Mouse (Mus musculus): ENCODE measurements at regions not wholly inside any gene's neighbourhood (a gene's known extent, or its start where the extent isn't known, plus 50 kb on each side); places are given as distances from the start of the nearest gene placed in this dataset.

DNA sequence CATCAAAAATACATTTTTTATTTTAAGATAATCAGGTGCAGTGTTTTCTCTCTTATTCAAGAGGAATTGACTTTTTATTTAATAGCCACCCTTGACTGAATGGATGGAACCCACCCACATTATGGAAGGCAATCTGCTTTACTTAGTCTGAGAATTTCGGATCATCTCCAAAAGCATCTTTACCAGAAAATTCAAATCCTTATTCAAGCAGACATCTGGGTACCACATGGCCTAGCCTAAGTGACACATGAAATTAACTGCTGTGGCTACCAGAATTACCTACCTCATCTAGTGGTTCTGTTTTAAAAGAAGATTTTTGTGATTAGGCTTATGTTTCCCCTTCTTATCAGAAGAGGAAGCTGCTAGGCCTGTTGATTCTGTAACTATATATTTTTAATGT is 178.9 kb upstream of the Tars start:
- no peak overlapping the region for H3K9ac ChIP-seq (ENCODE audit: low read depth, low read length)
- H3K4me3 ChIP-seq, result no peak overlapping the region
- H3K27ac ChIP-seq, result no peak overlapping the region
- no peak for DNase-seq
- no peaks in the 10 kb centered on the region for H3K27me3 ChIP-seq (ENCODE audit: control insufficient read depth, insufficient read depth, low read length)
- 84% methylated on average over 1 of the region's 1 CpGs for WGBS
- TF ChIP-seq CTCF (IDR thresholded peaks at IDR 0.05), result no peak
- no peak for TF ChIP-seq POLR2A (IDR thresholded peaks at IDR 0.05; ENCODE audit: insufficient read depth, low read depth, low read length)
- TF ChIP-seq EP300 (IDR thresholded peaks at IDR 0.05; ENCODE audit: insufficient read depth, low read depth, low read length), result no peak
- no peaks in the 10 kb centered on the region; the same call in 1 of the 2 replicates for H3K4me1 ChIP-seq (ENCODE audit: control insufficient read depth, insufficient read depth, low read length)
- intact Hi-C loops (cut with DNase I), result no loop called here
- peaks cover 5% of the 10 kb centered on the region for H3K36me3 ChIP-seq (ENCODE audit: control insufficient read depth, insufficient read depth, low read length)
- no peaks in the 10 kb centered on the region for H3K79me2 ChIP-seq (replicated peaks; ENCODE audit: control insufficient read depth, insufficient read depth, low read length)

DNA sequence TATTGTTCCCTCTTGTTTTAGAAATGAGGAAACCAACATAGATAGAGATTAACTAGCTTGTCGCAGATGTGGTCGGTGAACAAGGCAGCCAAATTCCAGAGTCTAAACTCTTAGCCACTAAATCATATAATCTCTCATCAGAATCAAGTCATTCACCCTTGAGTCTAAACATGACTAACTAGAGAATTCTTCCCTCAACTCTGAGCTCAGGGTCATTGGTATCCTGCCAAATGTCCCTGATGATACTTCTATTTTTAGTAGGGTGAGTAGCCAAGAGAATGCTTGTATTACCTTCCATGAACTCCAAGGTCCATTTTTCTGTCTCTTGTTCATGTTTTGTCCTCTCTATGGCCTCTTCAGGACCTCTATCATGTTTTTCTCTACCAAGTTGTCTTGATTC is 174.9 kb upstream of the Tars start:
- TF ChIP-seq EP300 (IDR thresholded peaks at IDR 0.05; ENCODE audit: insufficient read depth, low read depth, low read length) (no peak), POLR2A (IDR thresholded peaks at IDR 0.05; ENCODE audit: insufficient read depth, low read depth, low read length) (no peak), CTCF (IDR thresholded peaks at IDR 0.05) (no peak)
- Histone ChIP-seq H3K27ac (peak overlapping the region; percentile 32), H3K79me2 (replicated peaks; ENCODE audit: control insufficient read depth, insufficient read depth, low read length) (no peaks in the 10 kb centered on the region), H3K4me3 (no peak overlapping the region), H3K4me1 (ENCODE audit: control insufficient read depth, insufficient read depth, low read length) (peaks cover 3% of the 10 kb centered on the region; the same call in 1 of the 2 replicates), H3K27me3 (ENCODE audit: control insufficient read depth, insufficient read depth, low read length) (no peaks in the 10 kb centered on the region), H3K36me3 (ENCODE audit: control insufficient read depth, insufficient read depth, low read length) (peaks cover 5% of the 10 kb centered on the region), H3K9ac (ENCODE audit: low read depth, low read length) (no peak overlapping the region)
- intact Hi-C loops (cut with DNase I), result no loop called here
- no peak for DNase-seq
- 21% methylated on average over 2 of the region's 2 CpGs for WGBS

DNA sequence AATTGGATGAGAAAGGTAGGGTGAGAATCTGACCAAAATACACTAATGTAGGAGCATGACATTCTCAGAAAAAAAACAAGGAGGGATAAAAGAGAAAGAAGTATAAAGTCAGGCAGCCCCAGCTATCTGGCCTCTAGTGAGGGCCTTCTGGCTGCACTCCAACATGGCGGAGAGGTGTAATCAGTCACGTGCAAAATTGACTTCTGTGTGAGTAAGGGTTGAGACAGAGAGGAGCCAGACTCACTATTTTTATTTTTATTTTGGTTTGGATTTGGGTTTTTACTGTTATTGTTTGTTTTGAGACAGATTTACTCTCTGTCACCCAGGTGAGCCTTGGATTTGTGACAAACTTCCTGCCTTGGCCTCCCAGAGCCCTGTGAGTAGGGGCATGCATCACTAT is 174.0 kb upstream of the Tars start:
- Histone ChIP-seq H3K36me3 (ENCODE audit: control insufficient read depth, insufficient read depth, low read length) (peaks cover 5% of the 10 kb centered on the region), H3K4me1 (ENCODE audit: control insufficient read depth, insufficient read depth, low read length) (peaks cover 3% of the 10 kb centered on the region; the same call in 1 of the 2 replicates), H3K27me3 (ENCODE audit: control insufficient read depth, insufficient read depth, low read length) (no peaks in the 10 kb centered on the region), H3K9ac (ENCODE audit: low read depth, low read length) (no peak overlapping the region), H3K4me3 (no peak overlapping the region), H3K27ac (no peak overlapping the region), H3K79me2 (replicated peaks; ENCODE audit: control insufficient read depth, insufficient read depth, low read length) (no peaks in the 10 kb centered on the region)
- intact Hi-C loops (cut with DNase I), result no loop called here
- DNase-seq, result no peak
- WGBS, result 36% methylated on average over 2 of the region's 2 CpGs
- TF ChIP-seq EP300 (IDR thresholded peaks at IDR 0.05; ENCODE audit: insufficient read depth, low read depth, low read length), result no peak
- no peak for TF ChIP-seq CTCF (IDR thresholded peaks at IDR 0.05)
- no peak for TF ChIP-seq POLR2A (IDR thresholded peaks at IDR 0.05; ENCODE audit: insufficient read depth, low read depth, low read length)

DNA sequence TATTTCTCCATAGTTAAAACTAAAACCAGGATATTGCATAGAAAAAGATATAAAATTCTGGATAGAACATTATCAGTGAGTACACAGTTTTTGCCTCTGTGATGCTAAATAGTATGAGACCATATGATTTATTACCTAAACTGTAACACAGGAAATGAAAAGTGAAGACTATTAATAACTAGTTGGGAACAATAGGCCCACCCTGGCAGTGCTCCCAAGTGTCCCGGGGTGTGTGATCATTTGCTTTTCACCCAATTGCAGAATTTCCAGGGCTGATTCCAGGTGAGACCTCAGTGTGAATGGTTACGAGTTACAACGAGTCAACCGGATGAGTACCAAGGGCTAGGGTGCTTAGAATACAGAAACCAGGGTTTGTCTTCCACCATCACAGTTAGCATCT is 172.6 kb upstream of the Tars start:
- H3K4me1 ChIP-seq (ENCODE audit: control insufficient read depth, insufficient read depth, low read length), result peaks cover 3% of the 10 kb centered on the region; the same call in 1 of the 2 replicates
- no peak for TF ChIP-seq EP300 (IDR thresholded peaks at IDR 0.05; ENCODE audit: insufficient read depth, low read depth, low read length)
- TF ChIP-seq CTCF (IDR thresholded peaks at IDR 0.05), result no peak
- TF ChIP-seq POLR2A (IDR thresholded peaks at IDR 0.05; ENCODE audit: insufficient read depth, low read depth, low read length), result no peak
- no peaks in the 10 kb centered on the region for H3K79me2 ChIP-seq (replicated peaks; ENCODE audit: control insufficient read depth, insufficient read depth, low read length)
- no peak overlapping the region for H3K27ac ChIP-seq
- 52% methylated on average over 4 of the region's 4 CpGs for WGBS
- H3K4me3 ChIP-seq, result no peak overlapping the region
- H3K27me3 ChIP-seq (ENCODE audit: control insufficient read depth, insufficient read depth, low read length), result no peaks in the 10 kb centered on the region
- H3K9ac ChIP-seq (ENCODE audit: low read depth, low read length), result no peak overlapping the region
- intact Hi-C loops (cut with DNase I), result no loop called here
- DNase-seq, result no peak
- peaks cover 5% of the 10 kb centered on the region for H3K36me3 ChIP-seq (ENCODE audit: control insufficient read depth, insufficient read depth, low read length)

- no peak for DNase-seq
- WGBS, result 18% methylated on average over 10 of the region's 10 CpGs
These were observed 166.1 kb upstream of the Tars start for GRCm38 (mm10) chr15:11565503-11566031.

DNA sequence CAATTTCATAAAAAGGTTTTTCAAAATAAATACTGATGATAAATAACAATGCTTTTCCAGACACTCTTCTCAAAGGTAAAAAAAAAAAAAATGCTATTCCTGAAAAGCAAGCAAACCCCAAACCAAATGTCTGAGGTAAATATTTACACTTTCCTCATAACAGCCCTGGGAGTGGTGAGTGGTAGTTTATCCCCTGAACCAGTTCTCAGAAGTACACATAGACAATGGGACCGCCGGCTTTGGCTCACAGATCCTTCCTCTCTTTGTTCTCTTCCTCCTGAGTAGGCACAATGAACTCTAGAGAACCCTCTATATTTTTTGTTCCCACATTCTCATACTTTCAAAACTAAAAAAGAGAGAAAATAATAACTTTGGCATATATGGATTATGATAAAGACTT is 153.1 kb upstream of the Tars start:
- TF ChIP-seq EP300 (IDR thresholded peaks at IDR 0.05; ENCODE audit: insufficient read depth, low read depth, low read length) (no peak), POLR2A (IDR thresholded peaks at IDR 0.05; ENCODE audit: insufficient read depth, low read depth, low read length) (no peak), CTCF (IDR thresholded peaks at IDR 0.05) (no peak)
- 49% methylated on average over 2 of the region's 2 CpGs for WGBS
- DNase-seq, result no peak
- no peaks in the 10 kb centered on the region for H3K79me2 ChIP-seq (replicated peaks; ENCODE audit: control insufficient read depth, insufficient read depth, low read length)
- H3K4me3 ChIP-seq, result no peak overlapping the region
- no peaks in the 10 kb centered on the region; the same call in 1 of the 2 replicates for H3K4me1 ChIP-seq (ENCODE audit: control insufficient read depth, insufficient read depth, low read length)
- no peak overlapping the region for H3K27ac ChIP-seq
- no peaks in the 10 kb centered on the region for H3K27me3 ChIP-seq (ENCODE audit: control insufficient read depth, insufficient read depth, low read length)
- H3K9ac ChIP-seq (ENCODE audit: low read depth, low read length), result no peak overlapping the region
- H3K36me3 ChIP-seq (ENCODE audit: control insufficient read depth, insufficient read depth, low read length), result no peaks in the 10 kb centered on the region
- intact Hi-C loops (cut with DNase I), result no loop called here

More at GRCm38 (mm10) chr15:11565503-11566031, 166.1 kb upstream of the Tars start:
- no peak for TF ChIP-seq CTCF (IDR thresholded peaks at IDR 0.05)
- no peak for TF ChIP-seq EP300 (IDR thresholded peaks at IDR 0.05; ENCODE audit: insufficient read depth, low read depth, low read length)
- TF ChIP-seq POLR2A (IDR thresholded peaks at IDR 0.05; ENCODE audit: insufficient read depth, low read depth, low read length), result no peak
- intact Hi-C loops (cut with DNase I), result no loop called here
- Histone ChIP-seq H3K9ac (ENCODE audit: low read depth, low read length) (0 out of 2 replicates have a peak overlapping the region, but pooled peaks have one; percentile 9), H3K4me3 (no peak overlapping the region), H3K27me3 (ENCODE audit: control insufficient read depth, insufficient read depth, low read length) (no peaks in the 10 kb centered on the region), H3K27ac (no peak overlapping the region), H3K36me3 (ENCODE audit: control insufficient read depth, insufficient read depth, low read length) (no peaks in the 10 kb centered on the region), H3K4me1 (ENCODE audit: control insufficient read depth, insufficient read depth, low read length) (peaks cover 4% of the 10 kb centered on the region), H3K79me2 (replicated peaks; ENCODE audit: control insufficient read depth, insufficient read depth, low read length) (no peaks in the 10 kb centered on the region)
